In the genomic region with DNA sequence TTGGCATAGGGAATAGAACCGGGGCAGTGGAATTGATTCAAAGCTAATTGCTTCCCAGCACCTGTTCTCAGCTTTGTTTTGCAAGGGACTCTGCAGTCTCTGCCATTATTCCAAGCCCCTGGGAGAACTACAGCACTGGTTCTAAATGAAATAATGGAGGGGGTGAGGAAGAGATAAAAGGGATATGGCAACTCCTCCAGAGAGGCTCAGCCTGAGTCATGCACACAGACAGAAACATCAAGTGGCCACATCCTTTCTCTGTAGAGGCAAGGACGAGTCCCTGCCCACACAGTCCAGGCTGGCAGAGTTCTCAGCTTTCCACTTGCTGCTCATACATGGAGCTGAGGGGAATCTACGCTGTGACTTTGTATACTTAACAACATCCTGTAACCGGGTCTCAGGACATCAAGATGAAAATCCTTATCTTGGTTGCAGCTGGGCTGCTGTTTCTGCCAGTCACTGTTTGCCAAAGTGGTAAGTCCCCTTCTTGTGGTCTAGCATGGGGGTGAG, we compare ENCODE assay signal across 8 mouse cellular contexts. TPM values are rescaled to one million over a fixed set of nuclear protein-coding genes. Genes with fewer than 3 reads are reported as not detected.
DNase-seq lines count a peak whose midpoint lies in the region; ATAC-seq and TF ChIP-seq lines count a peak whose summit lies in the region.
"Had no signal": no experiment of that assay in that cellular context is flagged by ENCODE, and none has a peak within 500 bp of the region (broad histone marks: within the 10 kb centered on the region; RNA-seq: fewer than 3 reads in every experiment).

A gene (plus strand): TSS at position 200 of the 510 bp plus-strand sequence.

- no peak within 1 kb of the TSS for H3K27ac ChIP-seq in thymus, adult 2 months (ENCODE audit: control insufficient read depth, insufficient read depth, low read length)
- peak within 1 kb of the TSS; percentile 32; the same call in 1 of the 2 replicates for H3K27ac ChIP-seq in forebrain, embryonic 13.5 days
- no peak within 1 kb of the TSS; the same call in 1 of the 2 replicates for H3K27ac ChIP-seq in liver, postnatal 0 days (ENCODE audit: low read depth)

- TF ChIP-seq POLR2A in thymus, adult 2 months (IDR thresholded peaks at IDR 0.05; ENCODE audit: control insufficient read depth, extremely low read depth, insufficient read depth, low read length, poor library complexity) = no peak

- TF ChIP-seq EP300 in liver, postnatal 0 days (IDR thresholded peaks at IDR 0.05; ENCODE audit: low read depth) = no peak

- H3K4me3 ChIP-seq in thymus, adult 2 months (ENCODE audit: control insufficient read depth, insufficient read depth, low read length) = no peak within 1 kb of the TSS
- H3K4me3 ChIP-seq in forebrain, embryonic 13.5 days = no peak within 1 kb of the TSS
- no peak within 1 kb of the TSS for H3K4me3 ChIP-seq in liver, postnatal 0 days (ENCODE audit: low read depth, low read length)

- peak; percentile 27; the same call in 1 of the 2 replicates for ATAC-seq in forebrain, embryonic 13.5 days
- peak; percentile 44; the same call in 1 of the 2 replicates for ATAC-seq in liver, postnatal 0 days

- no peak within 1 kb of the TSS for H3K9ac ChIP-seq in forebrain, embryonic 13.5 days
- H3K9ac ChIP-seq in liver, postnatal 0 days (replicated peaks) = 0 out of 2 replicates have a peak within 1 kb of the TSS, but pooled peaks have one; percentile 16

- intact Hi-C loops in gastrocnemius, postnatal 36 days (cut with DNase I) = no loop called here
- intact Hi-C loops in heart, postnatal 14 days (cut with DNase I) = no loop called here

- no peaks in the 10 kb centered on the region for H3K36me3 ChIP-seq in thymus, adult 2 months (ENCODE audit: control insufficient read depth, insufficient read depth, low read length)
- no peaks in the 10 kb centered on the region for H3K36me3 ChIP-seq in forebrain, embryonic 13.5 days (ENCODE audit: poor library complexity, severe bottlenecking)
- H3K36me3 ChIP-seq in liver, postnatal 0 days (replicated peaks; ENCODE audit: insufficient read depth, low read length) = peaks cover 10% of the 10 kb centered on the region

- peaks cover 20% of the 10 kb centered on the region for H3K4me1 ChIP-seq in thymus, adult 2 months (replicated peaks; ENCODE audit: control insufficient read depth, insufficient read depth, low read length)
- H3K4me1 ChIP-seq in forebrain, embryonic 13.5 days = peaks cover 16% of the 10 kb centered on the region
- H3K4me1 ChIP-seq in liver, postnatal 0 days (ENCODE audit: insufficient read depth) = peaks cover 6% of the 10 kb centered on the region; the same call in 1 of the 2 replicates

- H3K27me3 ChIP-seq in thymus, adult 2 months (ENCODE audit: control insufficient read depth, insufficient read depth, low read length) = no peaks in the 10 kb centered on the region
- H3K27me3 ChIP-seq in forebrain, embryonic 13.5 days = no peaks in the 10 kb centered on the region
- no peaks in the 10 kb centered on the region for H3K27me3 ChIP-seq in liver, postnatal 0 days (ENCODE audit: insufficient read depth, low read length)

- no peak within 1 kb of the TSS for H3K4me2 ChIP-seq in forebrain, embryonic 13.5 days
- H3K4me2 ChIP-seq in liver, postnatal 0 days (ENCODE audit: low read depth, low read length) = 0 out of 2 replicates have a peak within 1 kb of the TSS, but pooled peaks have one; percentile 10

- TF ChIP-seq CTCF in thymus, adult 2 months (IDR thresholded peaks at IDR 0.05; ENCODE audit: borderline replicate concordance, control insufficient read depth, extremely low read depth, insufficient read depth, low read length, poor library complexity) = no peak
- TF ChIP-seq CTCF in liver, postnatal 0 days (IDR thresholded peaks at IDR 0.05; ENCODE audit: low read depth) = no peak

- H3K9me3 ChIP-seq in forebrain, embryonic 13.5 days (replicated peaks) = no peaks in the 10 kb centered on the region
- no peaks in the 10 kb centered on the region for H3K9me3 ChIP-seq in liver, postnatal 0 days (ENCODE audit: low read length)

- 25% methylated on average over 4 of the region's 4 CpGs for WGBS in thymus, adult 2 months
- WGBS in forebrain, embryonic 13.5 days = 45% methylated on average over 4 of the region's 4 CpGs
- 46% methylated on average over 4 of the region's 4 CpGs for WGBS in liver, postnatal 0 days (ENCODE audit: insufficient replicate concordance)

- DNase-seq in thymus, adult 2 months = peak; percentile 11
- no peak for DNase-seq in thymus, postnatal 10 days (ENCODE audit: low spot score in 2 of 2)
- no peak for DNase-seq in liver, postnatal 0 days
- DNase-seq in gastrocnemius, postnatal 36 days = no peak
- no peak for DNase-seq in B cell, adult 2 months
- DNase-seq in heart, postnatal 14 days = no peak

RNA-seq across cellular contexts. Expression of the gene that starts here (rescaled TPM):
- 2.1 and 2.4 TPM in 2 replicates for polyA plus RNA-seq in thymus, adult 2 months (2012; rRNA removed)
- polyA plus RNA-seq in forebrain, embryonic 13.5 days (2015; fragmentation: Nextera tagmentation; extraction: Ambion mirVana) = 0.52 and 0.58 TPM in 2 replicates
- polyA plus RNA-seq in liver, postnatal 0 days (2015; fragmentation: Nextera tagmentation; extraction: Ambion mirVana) = 10.7 and 13.0 TPM in 2 replicates
- total RNA-seq in gastrocnemius, postnatal 36 days (2021) = not detected
- total RNA-seq in heart, postnatal 14 days (2021) = under 1 TPM in 1 of 2 experiments, not detected in 1; 0.12 TPM
- total RNA-seq: gastrocnemius, adult 18-20 months had no signal

Comparison
In these comparisons a context has a peak if more than half of its experiments do, and no peak if none do; other contexts are left out.
1. Peak in ATAC-seq and H3K27ac ChIP-seq in forebrain, embryonic 13.5 days; RNA of the gene not detected or under 1 TPM.